ENCODE assay signal across 8 mouse cellular contexts in the genomic region with DNA sequence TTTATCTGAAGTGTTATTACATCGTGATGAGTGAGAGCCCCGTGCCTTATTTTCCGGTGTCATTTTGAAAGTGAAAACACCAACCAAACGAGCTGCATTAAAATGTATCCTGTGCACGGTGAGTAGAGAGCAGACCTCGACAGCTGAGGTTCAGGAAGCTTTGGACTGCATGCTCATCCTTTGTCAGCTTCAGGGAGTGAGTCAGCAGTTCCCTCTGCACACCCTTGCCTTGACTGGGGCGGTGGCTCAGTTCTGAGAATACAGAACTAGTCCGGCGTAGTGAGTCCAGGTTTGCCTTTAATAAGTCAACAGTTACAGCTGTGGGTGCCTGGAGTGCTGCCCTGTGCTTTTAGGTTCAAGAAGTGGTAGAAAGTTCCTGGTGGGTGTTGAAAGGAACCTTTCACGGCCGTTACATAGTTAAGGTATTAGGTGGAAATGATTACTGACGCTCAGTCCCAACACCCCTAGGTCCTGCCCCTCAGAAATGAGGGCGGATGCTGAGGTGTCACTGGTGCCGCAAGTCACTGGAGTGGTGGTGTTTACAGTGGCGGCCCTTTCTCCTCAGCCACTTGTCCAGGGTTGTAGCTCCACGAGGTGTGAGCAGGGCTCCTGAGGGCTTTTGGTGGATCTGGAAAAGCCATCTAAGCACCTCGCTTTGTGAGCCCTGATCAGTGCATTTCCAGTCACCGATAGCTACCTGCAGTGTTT. TPM values are rescaled to one million over a fixed set of nuclear protein-coding genes. Genes with fewer than 3 reads are reported as not detected.
DNase-seq lines count a peak whose midpoint lies in the region; ATAC-seq and TF ChIP-seq lines count a peak whose summit lies in the region.

No protein-coding gene starts in this region.

- WGBS in forebrain, embryonic 12.5 days, result 88% methylated on average over 18 of the region's 18 CpGs
- WGBS in forebrain, postnatal 0 days, result 88% methylated on average over 18 of the region's 18 CpGs
- 47% methylated on average over 18 of the region's 18 CpGs for WGBS in kidney, embryonic 16.5 days

- no peak overlapping the region for H3K4me3 ChIP-seq in forebrain, embryonic 12.5 days (replicated peaks)
- H3K4me3 ChIP-seq in forebrain, postnatal 0 days (ENCODE audit: low read depth, low read length), result no peak overlapping the region
- H3K4me3 ChIP-seq in kidney, embryonic 16.5 days (ENCODE audit: low read length), result no peak overlapping the region
- H3K4me3 ChIP-seq in left cerebral cortex, adult 2 months, result no peak overlapping the region

- no peaks in the 10 kb centered on the region for H3K27me3 ChIP-seq in forebrain, embryonic 12.5 days
- no peaks in the 10 kb centered on the region for H3K27me3 ChIP-seq in forebrain, postnatal 0 days (ENCODE audit: insufficient read depth, low read length)
- no peaks in the 10 kb centered on the region for H3K27me3 ChIP-seq in kidney, embryonic 16.5 days (ENCODE audit: insufficient read depth, low read length)

- intact Hi-C loops in left cerebral cortex, postnatal 36 days (cut with DNase I), result no loop called here
- intact Hi-C loops in left cerebral cortex, adult 2 months (cut with DNase I), result no loop called here

- H3K9ac ChIP-seq in forebrain, embryonic 12.5 days, result no peak overlapping the region
- H3K9ac ChIP-seq in forebrain, postnatal 0 days, result no peak overlapping the region
- no peak overlapping the region for H3K9ac ChIP-seq in kidney, embryonic 16.5 days (replicated peaks; ENCODE audit: low read length)

- no peak for DNase-seq in forebrain, postnatal 0 days
- DNase-seq in brain, adult 2 months (ENCODE audit: low read depth, low spot score), result peak; percentile 43
- DNase-seq in embryo, embryonic 10 days (ENCODE audit: low spot score), result no peak
- no peak for DNase-seq in left cerebral cortex, postnatal 36 days (ENCODE audit: low spot score in 2 of 2)
- DNase-seq in left cerebral cortex, adult 2 months (ENCODE audit: extremely low spot score in 1 of 2, low spot score in 2 of 2), result no peak

- peaks cover 9% of the 10 kb centered on the region for H3K4me1 ChIP-seq in forebrain, embryonic 12.5 days
- H3K4me1 ChIP-seq in forebrain, postnatal 0 days (ENCODE audit: insufficient read depth), result no peaks in the 10 kb centered on the region
- H3K4me1 ChIP-seq in kidney, embryonic 16.5 days (ENCODE audit: insufficient read depth, low read length), result peaks cover 30% of the 10 kb centered on the region

- no peaks in the 10 kb centered on the region for H3K9me3 ChIP-seq in forebrain, embryonic 12.5 days
- H3K9me3 ChIP-seq in forebrain, postnatal 0 days (ENCODE audit: low read length), result no peaks in the 10 kb centered on the region
- no peaks in the 10 kb centered on the region for H3K9me3 ChIP-seq in kidney, embryonic 16.5 days (ENCODE audit: low read length)

- H3K4me2 ChIP-seq in forebrain, embryonic 12.5 days, result no peak overlapping the region
- H3K4me2 ChIP-seq in forebrain, postnatal 0 days (ENCODE audit: low read depth), result no peak overlapping the region
- H3K4me2 ChIP-seq in kidney, embryonic 16.5 days (replicated peaks; ENCODE audit: low read depth, low read length), result no peak overlapping the region

- H3K36me3 ChIP-seq in forebrain, embryonic 12.5 days (replicated peaks), result peaks cover 12% of the 10 kb centered on the region
- peaks cover 11% of the 10 kb centered on the region; the same call in 1 of the 2 replicates for H3K36me3 ChIP-seq in forebrain, postnatal 0 days (ENCODE audit: insufficient read depth)
- no peaks in the 10 kb centered on the region; the same call in 1 of the 2 replicates for H3K36me3 ChIP-seq in kidney, embryonic 16.5 days (ENCODE audit: insufficient read depth, low read length)

- no peak overlapping the region for H3K27ac ChIP-seq in forebrain, embryonic 12.5 days
- no peak overlapping the region for H3K27ac ChIP-seq in forebrain, postnatal 0 days (ENCODE audit: low read depth, low read length)
- H3K27ac ChIP-seq in kidney, embryonic 16.5 days (ENCODE audit: low read length), result no peak overlapping the region
- H3K27ac ChIP-seq in left cerebral cortex, adult 2 months, result no peak overlapping the region

- ATAC-seq in forebrain, embryonic 12.5 days (ENCODE audit: low FRiP score), result peak; percentile 44; the same call in 1 of the 2 replicates
- ATAC-seq in forebrain, postnatal 0 days, result no peak
- ATAC-seq in kidney, embryonic 16.5 days (ENCODE audit: low FRiP score, low TSS enrichment), result peak; percentile 68
- peak; percentile 75 for ATAC-seq in megakaryocyte progenitor cell, adult 5-6 weeks (replicated peaks; ENCODE audit: poor library complexity)

- TF ChIP-seq CTCF in forebrain, postnatal 0 days (IDR thresholded peaks at IDR 0.05; ENCODE audit: low read depth), result no peak
- no peak for TF ChIP-seq CTCF in left cerebral cortex, adult 2 months (IDR thresholded peaks at IDR 0.05)

RNA-seq across cellular contexts. Expression of gene Bach1, which starts 14.4 kb away (rescaled TPM):
- polyA plus RNA-seq in forebrain, embryonic 12.5 days (2016; fragmentation: Nextera tagmentation; extraction: Ambion mirVana), result 19.3 and 19.4 TPM in 2 replicates
- 49.8 and 50.0 TPM in 2 replicates for total RNA-seq in forebrain, postnatal 0 days (2014; rRNA removed)
- 11.4 and 13.0 TPM in 2 replicates for polyA plus RNA-seq in forebrain, postnatal 0 days (2015; fragmentation: Nextera tagmentation; extraction: Ambion mirVana)
- 12.0 and 12.5 TPM in 2 replicates for polyA plus RNA-seq in kidney, embryonic 16.5 days (2015; fragmentation: Nextera tagmentation; extraction: Ambion mirVana)
- 15.9 and 16.7 TPM in 2 replicates for total RNA-seq in megakaryocyte progenitor cell, adult 5-6 weeks (2015)
- total RNA-seq in megakaryocyte progenitor cell, adult 5-6 weeks (2017), result 27.2 and 32.9 TPM in 2 replicates
- total RNA-seq in left cerebral cortex, postnatal 36 days (2021), result 10 to 100 TPM; 12.0 to 12.8 TPM
- total RNA-seq in left cerebral cortex, adult 2 months (2021), result 10 to 100 TPM; 12.8 to 13.1 TPM
